Mouse (Mus musculus): ENCODE data around the gene Edem1.

The Edem1 gene

GRCm38 (mm10) chr6:108871251-108871650 lies 42.8 kb downstream of the Edem1 start:
- DNase-seq (ENCODE audit: low read depth, low spot score) = no peak

GRCm38 (mm10) chr6:108875344-108875743 lies 46.9 kb downstream of the Edem1 start:
- no peak for DNase-seq (ENCODE audit: low read depth, low spot score)

- DNase-seq (ENCODE audit: low read depth, low spot score) = peak; percentile 85
Observed at GRCm38 (mm10) chr6:108876052-108876451, 47.6 kb downstream of the Edem1 start.

GRCm38 (mm10) chr6:108876486-108876885 lies 48.0 kb downstream of the Edem1 start:
- DNase-seq (ENCODE audit: low read depth, low spot score) = peak; percentile 12

GRCm38 (mm10) chr6:108880368-108881013 lies 52.0 kb downstream of the Edem1 start:
- DNase-seq (ENCODE audit: low read depth, low spot score) = no peak

GRCm38 (mm10) chr6:108881074-108881473 lies 52.6 kb downstream of the Edem1 start:
- DNase-seq (ENCODE audit: low read depth, low spot score) = no peak

- no peak for DNase-seq (ENCODE audit: low read depth, low spot score)
Observed at GRCm38 (mm10) chr6:108883826-108884225, 55.4 kb downstream of the Edem1 start.

GRCm38 (mm10) chr6:108884603-108885002 lies 56.2 kb downstream of the Edem1 start:
- no peak for DNase-seq (ENCODE audit: low read depth, low spot score)

- DNase-seq (ENCODE audit: low read depth, low spot score) = no peak
Observed at GRCm38 (mm10) chr6:108886346-108886745, 57.9 kb downstream of the Edem1 start.

- no peak for DNase-seq (ENCODE audit: low read depth, low spot score)
Observed at GRCm38 (mm10) chr6:108892589-108892988, 64.1 kb downstream of the Edem1 start.

GRCm38 (mm10) chr6:108895129-108895528 lies 66.7 kb downstream of the Edem1 start:
- no peak for DNase-seq (ENCODE audit: low read depth, low spot score)

GRCm38 (mm10) chr6:108895976-108896375 lies 67.5 kb downstream of the Edem1 start:
- DNase-seq (ENCODE audit: low read depth, low spot score) = no peak

GRCm38 (mm10) chr6:108896525-108897087 lies 68.2 kb downstream of the Edem1 start:
- no peak for DNase-seq (ENCODE audit: low read depth, low spot score)

- DNase-seq (ENCODE audit: low read depth, low spot score) = no peak
Observed at GRCm38 (mm10) chr6:108899231-108899630, 70.8 kb downstream of the Edem1 start.

GRCm38 (mm10) chr6:108902124-108902523 lies 73.7 kb downstream of the Edem1 start:
- DNase-seq (ENCODE audit: low read depth, low spot score) = no peak

GRCm38 (mm10) chr6:108903280-108903679 lies 74.8 kb downstream of the Edem1 start:
- no peak for DNase-seq (ENCODE audit: low read depth, low spot score)

GRCm38 (mm10) chr6:108906539-108906938 lies 78.1 kb downstream of the Edem1 start:
- no peak for DNase-seq (ENCODE audit: low read depth, low spot score)
